Mouse (Mus musculus) heart, adult 2 months (tissue): ENCODE measurements around the gene Serpinb1a. TPM values are rescaled to one million over a fixed set of nuclear protein-coding genes. Genes with fewer than 3 reads are reported as not detected.

Experiments used
- DNase-seq, 2 experiments: peaks; one replicate each; pipeline ENCODE4 v3.0.0; 2021
- H3K27ac ChIP-seq: fragments of 200-600 bp; 2 replicates; pipeline ENCODE4 v1.8.1; 2022
- H3K27me3 ChIP-seq: fragments of 200-500 bp; 2 replicates; pipeline ENCODE4 v1.6.1; 2012; ENCODE audit warnings: mild to moderate bottlenecking, low read length, inconsistent platforms, mixed read lengths; ENCODE audit not compliant: control insufficient read depth, insufficient read depth
- H3K36me3 ChIP-seq: fragments of 200-500 bp; 2 replicates; pipeline ENCODE4 v1.6.1; 2012; ENCODE audit warnings: low read length, inconsistent platforms; ENCODE audit not compliant: control insufficient read depth, insufficient read depth
- H3K4me1 ChIP-seq: fragments of 200-500 bp; 2 replicates; pipeline ENCODE4 v1.6.1; 2011; ENCODE audit warnings: low read length; ENCODE audit not compliant: control insufficient read depth, insufficient read depth
- H3K4me3 ChIP-seq: fragments of 200-600 bp; 2 replicates; pipeline ENCODE4 v1.8.1; 2022
- H3K79me2 ChIP-seq: fragments of 200-500 bp; replicated peaks from 2 replicates; pipeline ENCODE4 v1.6.1; 2012; ENCODE audit warnings: mild to moderate bottlenecking, inconsistent platforms, low read length, moderate library complexity, mixed read lengths; ENCODE audit not compliant: control insufficient read depth, insufficient read depth
- H3K9ac ChIP-seq: fragments of 200-500 bp; 2 replicates; pipeline ENCODE4 v1.6.1; 2012; ENCODE audit warnings: low read depth, mild to moderate bottlenecking, control low read depth, inconsistent platforms, low read length, mixed read lengths
- CTCF ChIP-seq: fragments of 200-600 bp; IDR thresholded peaks from 2 replicates; pipeline ENCODE4 v1.8.1; 2022; ENCODE audit warnings: antibody characterized with exemption, mild to moderate bottlenecking, moderate library complexity
- EP300 ChIP-seq: fragments of 200-500 bp; IDR thresholded peaks from 2 replicates; pipeline ENCODE4 v1.6.1; 2011; ENCODE audit warnings: low read depth, low read length, control low read depth; ENCODE audit not compliant: insufficient read depth
- POLR2A ChIP-seq: fragments of 200-500 bp; IDR thresholded peaks from 2 replicates; pipeline ENCODE4 v1.6.1; 2011; ENCODE audit warnings: mild to moderate bottlenecking, low read depth, low read length, control low read depth; ENCODE audit not compliant: insufficient read depth
- WGBS: fragments of 180-500 bp; shearing (Covaris S2); methylation state at CpG from one replicate; pipeline ENCODE4 v1.1.7; 2018; 5-methylcytosine and 5-hydroxymethylcytosine counted together
- intact Hi-C: fragments of 180-260 bp; cut with DNase I; formaldehyde crosslinking; loops from one replicate; pipeline ENCODE4 v1.15.1; 2025
- polyA plus RNA-seq: library from polyadenylated mRNA; depleted of rRNA; stranded (reverse); fragments of >200 nt; gene quantifications from 2 replicates; pipeline ENCODE4 v1.2.3, GENCODE M21; 2012
- total RNA-seq, 2 experiments: library from RNA; stranded (reverse); gene quantifications; 2 replicates each; pipeline ENCODE4 v1.2.3; 2021

Gene Serpinb1a
- total and polyA plus RNA-seq, 3 experiments = 2.8 to 5.7 (median 4.4) TPM

DNA sequence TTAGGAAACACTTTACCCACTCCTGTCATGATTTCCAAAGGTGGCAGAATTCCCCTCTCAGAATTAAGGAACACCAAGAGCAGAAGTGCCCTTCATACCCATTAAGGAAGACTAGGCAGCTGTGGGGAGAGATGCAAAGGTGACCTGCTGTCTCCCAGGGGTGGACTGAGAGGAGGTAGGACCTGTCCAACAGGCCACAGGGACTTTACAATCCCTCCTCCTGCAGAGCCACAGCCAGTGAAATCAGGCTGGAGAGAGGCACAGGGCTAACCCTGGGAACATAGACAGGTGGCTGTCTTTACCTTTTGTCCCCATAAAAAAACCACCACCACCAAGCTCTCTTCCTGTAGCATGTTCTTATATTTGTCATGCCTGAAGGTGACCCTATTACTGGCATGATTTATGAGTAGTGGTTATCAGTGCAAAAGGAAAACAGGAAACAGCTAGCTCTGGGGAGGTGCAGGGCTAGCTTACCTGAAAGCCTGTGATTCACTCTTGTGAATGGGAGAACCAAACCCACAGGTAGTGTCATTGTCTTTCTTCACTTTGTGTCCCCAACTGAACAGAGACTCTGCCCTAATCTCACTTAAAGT lies 1.4 kb downstream of the Serpinb1a start:
- Histone ChIP-seq H3K9ac (no peak overlapping the region), H3K36me3 (peaks cover 8% of the 10 kb centered on the region), H3K27me3 (no peaks in the 10 kb centered on the region), H3K4me3 (no peak overlapping the region), H3K4me1 (peaks cover 17% of the 10 kb centered on the region), H3K27ac (no peak overlapping the region; the same call in 1 of the 2 replicates), H3K79me2 (no peaks in the 10 kb centered on the region)
- DNase-seq = no peak
- TF ChIP-seq CTCF = no peak
- TF ChIP-seq EP300 = no peak
- no peak for TF ChIP-seq POLR2A
- intact Hi-C loops = no loop called here

DNA sequence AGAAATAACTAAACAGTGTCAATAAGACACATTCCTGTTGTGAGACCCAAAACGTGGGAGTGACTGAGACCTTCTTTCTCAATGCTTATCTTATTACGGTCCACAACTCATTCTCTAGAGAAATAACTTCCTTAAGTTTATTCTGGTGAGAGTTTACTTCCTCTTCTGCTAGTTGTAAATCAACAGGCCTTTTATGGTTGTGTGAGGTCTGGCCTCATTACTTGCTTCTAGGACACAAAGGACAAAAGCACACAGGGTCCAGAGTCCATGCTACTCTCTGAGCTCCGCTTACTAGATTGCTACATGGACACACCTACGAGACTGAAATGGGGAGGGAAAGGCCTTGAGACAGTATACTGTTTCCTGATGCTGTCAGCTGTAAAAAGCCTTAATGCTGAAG lies 1.9 kb downstream of the Serpinb1a start:
- 35% methylated on average over 4 of the region's 4 CpGs for WGBS
- no peak for DNase-seq
- Histone ChIP-seq H3K9ac (no peak overlapping the region), H3K36me3 (peaks cover 8% of the 10 kb centered on the region), H3K79me2 (no peaks in the 10 kb centered on the region), H3K27me3 (no peaks in the 10 kb centered on the region), H3K4me3 (no peak overlapping the region), H3K4me1 (peaks cover 17% of the 10 kb centered on the region), H3K27ac (no peak overlapping the region)
- TF ChIP-seq CTCF (no peak), POLR2A (no peak), EP300 (no peak)
- intact Hi-C loops = no loop called here

DNA sequence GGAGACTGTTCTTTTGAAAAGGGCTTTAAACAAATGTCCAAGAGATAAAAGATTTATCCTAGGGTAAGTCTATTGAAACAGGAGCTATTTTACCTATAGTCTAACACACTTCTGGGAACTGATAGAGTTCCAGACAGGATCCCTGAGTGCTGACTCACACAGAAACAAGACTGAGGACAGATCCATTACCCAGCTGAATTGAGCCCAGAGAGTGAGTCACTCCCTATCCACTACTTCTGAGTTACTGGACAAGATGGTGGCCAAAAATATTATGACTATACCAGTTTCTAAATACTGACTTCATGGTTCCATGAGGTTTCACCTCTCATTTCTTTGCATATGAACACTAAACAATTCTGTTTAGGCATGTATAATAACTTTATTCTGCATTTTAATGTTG lies 4.8 kb downstream of the Serpinb1a start:
- H3K9ac ChIP-seq = no peak overlapping the region
- intact Hi-C loops = no loop called here
- H3K4me1 ChIP-seq = peaks cover 13% of the 10 kb centered on the region
- no peaks in the 10 kb centered on the region for H3K79me2 ChIP-seq
- DNase-seq = no peak
- H3K27ac ChIP-seq = no peak overlapping the region
- H3K27me3 ChIP-seq = no peaks in the 10 kb centered on the region
- no peak overlapping the region for H3K4me3 ChIP-seq
- peaks cover 2% of the 10 kb centered on the region for H3K36me3 ChIP-seq
- TF ChIP-seq EP300 (no peak), POLR2A (no peak), CTCF (no peak)

DNA sequence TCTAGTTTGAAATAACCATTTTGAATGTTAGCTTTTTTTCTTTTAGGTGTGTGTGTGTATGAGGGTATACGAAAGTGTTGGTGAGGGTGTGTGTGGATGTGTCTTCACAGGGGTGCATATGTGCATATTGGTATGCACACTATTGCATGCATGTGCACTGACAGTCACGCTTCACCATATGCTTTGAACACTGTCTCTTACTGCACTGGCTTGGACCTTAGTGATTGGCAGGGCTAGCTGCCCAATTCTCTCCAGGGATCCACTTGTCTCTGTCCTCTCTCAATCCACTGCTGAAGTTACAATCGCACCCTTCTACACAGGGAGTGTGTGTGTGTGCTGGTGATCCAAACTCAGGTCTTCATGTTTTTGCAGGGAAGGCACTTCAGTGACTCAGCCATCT lies 9.6 kb downstream of the Serpinb1a start:
- Histone ChIP-seq H3K4me1 (no peaks in the 10 kb centered on the region), H3K27me3 (no peaks in the 10 kb centered on the region), H3K79me2 (no peaks in the 10 kb centered on the region), H3K4me3 (no peak overlapping the region), H3K9ac (no peak overlapping the region), H3K27ac (no peak overlapping the region), H3K36me3 (no peaks in the 10 kb centered on the region)
- 93% methylated on average over 3 of the region's 3 CpGs for WGBS
- TF ChIP-seq CTCF (no peak), POLR2A (no peak), EP300 (no peak)
- DNase-seq = no peak
- intact Hi-C loops = no loop called here

DNA sequence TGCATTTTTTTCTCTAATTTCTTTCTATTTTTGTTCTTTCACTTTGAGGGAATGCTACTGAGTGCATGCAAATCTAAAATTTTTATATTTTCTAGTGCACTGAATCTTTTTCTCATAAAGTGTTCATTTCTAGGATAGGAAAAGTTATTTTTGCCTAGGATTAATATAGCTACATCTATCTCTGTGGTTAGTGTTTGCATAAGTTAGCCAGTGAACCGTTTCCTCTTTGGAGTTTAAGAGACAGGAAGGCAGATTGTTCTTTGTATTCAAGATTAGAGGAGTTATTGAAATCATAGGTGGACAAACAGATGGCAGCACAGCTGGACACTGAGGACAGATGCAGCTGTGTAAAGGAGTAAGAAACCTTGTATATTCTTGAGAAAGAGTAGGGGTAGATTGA lies 11.7 kb downstream of the Serpinb1a start:
- intact Hi-C loops = no loop called here
- DNase-seq = no peak
- 11% methylated on average over 1 of the region's 1 CpGs for WGBS

DNA sequence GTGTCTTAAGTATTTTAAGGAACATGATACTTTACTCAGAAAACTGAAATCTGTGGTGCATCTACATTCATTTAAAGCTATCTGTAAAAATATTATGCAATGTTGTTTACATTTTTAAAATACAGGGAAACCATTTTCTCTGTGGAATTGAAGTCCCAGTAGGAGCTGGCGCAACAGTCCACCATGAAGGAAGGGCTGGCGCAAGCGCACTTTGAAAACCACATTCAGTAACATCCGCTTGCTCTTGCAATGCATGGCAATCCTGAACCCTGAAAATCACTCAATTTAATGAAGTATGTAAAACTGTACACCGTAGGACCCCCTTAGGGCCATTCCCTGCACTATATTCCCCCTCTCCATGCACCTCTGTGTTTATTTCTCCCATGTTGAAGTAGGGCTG lies 16.5 kb downstream of the Serpinb1a start:
- H3K27me3 ChIP-seq = no peaks in the 10 kb centered on the region
- H3K4me1 ChIP-seq = no peaks in the 10 kb centered on the region
- no peak overlapping the region for H3K27ac ChIP-seq
- intact Hi-C loops = no loop called here
- no peaks in the 10 kb centered on the region for H3K79me2 ChIP-seq
- 92% methylated on average over 5 of the region's 5 CpGs for WGBS
- no peak overlapping the region for H3K9ac ChIP-seq
- no peak for DNase-seq
- no peak for TF ChIP-seq EP300
- TF ChIP-seq POLR2A = no peak
- TF ChIP-seq CTCF = no peak
- H3K4me3 ChIP-seq = no peak overlapping the region
- 0 out of 2 replicates have a peak, but pooled peaks cover 2% of the 10 kb centered on the region for H3K36me3 ChIP-seq

More for the DNA sequence above, 11.7 kb downstream of the Serpinb1a start:
- H3K27me3 ChIP-seq = no peaks in the 10 kb centered on the region
- TF ChIP-seq EP300 (no peak), CTCF (no peak), POLR2A (no peak)
- H3K79me2 ChIP-seq = no peaks in the 10 kb centered on the region
- H3K27ac ChIP-seq = no peak overlapping the region
- no peak overlapping the region for H3K4me3 ChIP-seq
- no peaks in the 10 kb centered on the region for H3K4me1 ChIP-seq
- H3K36me3 ChIP-seq = no peaks in the 10 kb centered on the region
- H3K9ac ChIP-seq = no peak overlapping the region
